Mouse (Mus musculus): ENCODE measurements around the gene Atg3.

DNA sequence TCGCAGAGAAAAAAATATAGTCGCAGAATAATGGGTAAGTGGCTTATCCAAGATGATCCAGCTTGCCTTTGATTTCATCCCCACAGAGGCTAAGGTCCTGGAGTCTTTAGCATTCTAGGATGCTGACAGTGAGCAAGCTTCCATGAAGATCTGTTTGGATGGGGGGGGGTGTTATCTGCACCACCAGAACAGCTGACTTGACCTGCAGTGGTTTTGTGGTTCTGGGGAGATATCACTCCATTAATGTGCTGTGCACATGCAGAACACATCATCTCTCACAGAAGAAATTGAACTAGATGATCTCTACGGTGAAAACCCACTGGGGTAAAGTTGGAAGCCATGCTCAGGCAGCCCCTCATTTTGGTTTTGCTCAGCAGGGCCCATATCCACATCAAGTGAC lies 41.4 kb upstream of the Atg3 start:
- TF ChIP-seq ZNF384 (IDR thresholded peaks at IDR 0.05; ENCODE audit: low read depth, low read length) (no peak), CHD2 (IDR thresholded peaks at IDR 0.05; ENCODE audit: low read depth, low read length) (no peak)
